Mouse (Mus musculus) midbrain, embryonic 11.5 days (tissue): ENCODE measurements around the gene Tnrc6b. TPM values are rescaled to one million over a fixed set of nuclear protein-coding genes. Genes with fewer than 3 reads are reported as not detected.

Experiments
- ATAC-seq: fragments of 200-750 bp; cut with Nextera tagmentation; 2 replicates; pipeline ENCODE4 v1.8.0; 2017; ENCODE audit warnings: moderate TSS enrichment, moderate library complexity; ENCODE audit not compliant: low FRiP score
- DNase-seq: peaks from one replicate; pipeline ENCODE4 v3.0.0; 2015; ENCODE audit warnings: low spot score; ENCODE audit errors: missing footprints
- H3K27ac ChIP-seq: fragments of 300-500 bp; sonication (generic); 2 replicates; pipeline ENCODE4 v1.5.1; 2014; ENCODE audit warnings: low read depth, low read length
- H3K27me3 ChIP-seq: fragments of 300-500 bp; sonication (generic); 2 replicates; pipeline ENCODE4 v1.6.1; 2014; ENCODE audit warnings: mild to moderate bottlenecking, low read length, moderate library complexity, mixed read lengths; ENCODE audit not compliant: control insufficient read depth, insufficient read depth
- H3K36me3 ChIP-seq: fragments of 300-500 bp; sonication (generic); 2 replicates; pipeline ENCODE4 v1.6.1; 2014; ENCODE audit warnings: mild to moderate bottlenecking, low read length, moderate library complexity, mixed read lengths; ENCODE audit not compliant: control insufficient read depth, insufficient read depth
- H3K4me1 ChIP-seq: fragments of 300-500 bp; sonication (generic); 2 replicates; pipeline ENCODE4 v1.6.1; 2014; ENCODE audit warnings: low read length; ENCODE audit not compliant: control insufficient read depth, insufficient read depth
- H3K4me2 ChIP-seq: fragments of 300-500 bp; sonication (generic); 2 replicates; pipeline ENCODE4 v1.6.1; 2014; ENCODE audit warnings: mild to moderate bottlenecking, moderate library complexity
- H3K4me3 ChIP-seq: fragments of 300-500 bp; sonication (generic); 2 replicates; pipeline ENCODE4 v1.5.1; 2014; ENCODE audit warnings: low read depth, low read length
- H3K9ac ChIP-seq: fragments of 300-500 bp; sonication (generic); 2 replicates; pipeline ENCODE4 v1.6.1; 2014; ENCODE audit warnings: low read length
- H3K9me3 ChIP-seq: fragments of 300-500 bp; sonication (generic); 2 replicates; pipeline ENCODE4 v1.6.1; 2016; ENCODE audit warnings: low read length; ENCODE audit not compliant: control insufficient read depth
- WGBS: fragments of 180-500 bp; shearing (Covaris S2); extraction: QIAGEN DNeasy Blood & Tissue Kit; methylation state at CpG from one replicate; pipeline ENCODE4 v1.1.7; 2014; 5-methylcytosine and 5-hydroxymethylcytosine counted together
- polyA plus RNA-seq: library from polyadenylated mRNA; unstranded; fragments of >200 nt; fragmentation: Nextera tagmentation; extraction: Ambion mirVana; gene quantifications from 2 replicates; pipeline ENCODE4 v1.2.1, GENCODE M21; 2014

The Tnrc6b gene
- 14.7 and 17.0 TPM in 2 replicates for polyA plus RNA-seq

- Histone ChIP-seq H3K4me3 (peak within 1 kb of the TSS; percentile 93), H3K27ac (peak within 1 kb of the TSS; percentile 75), H3K9ac (peak within 1 kb of the TSS; percentile 77), H3K4me1 (peaks cover 6% of the 10 kb centered on the region), H3K4me2 (peak within 1 kb of the TSS; percentile 96), H3K36me3 (no peaks in the 10 kb centered on the region), H3K9me3 (no peaks in the 10 kb centered on the region), H3K27me3 (no peaks in the 10 kb centered on the region)
- DNase-seq (peak; percentile 100), ATAC-seq (peak; percentile 98)
- under 1% methylated on average over 38 of the region's 39 CpGs for WGBS
These were observed at the start of gene Tnrc6b for GRCm38 (mm10) chr15:80710608-80711363. Tnrc6b (plus strand) TSS chr15:80711313.

DNA sequence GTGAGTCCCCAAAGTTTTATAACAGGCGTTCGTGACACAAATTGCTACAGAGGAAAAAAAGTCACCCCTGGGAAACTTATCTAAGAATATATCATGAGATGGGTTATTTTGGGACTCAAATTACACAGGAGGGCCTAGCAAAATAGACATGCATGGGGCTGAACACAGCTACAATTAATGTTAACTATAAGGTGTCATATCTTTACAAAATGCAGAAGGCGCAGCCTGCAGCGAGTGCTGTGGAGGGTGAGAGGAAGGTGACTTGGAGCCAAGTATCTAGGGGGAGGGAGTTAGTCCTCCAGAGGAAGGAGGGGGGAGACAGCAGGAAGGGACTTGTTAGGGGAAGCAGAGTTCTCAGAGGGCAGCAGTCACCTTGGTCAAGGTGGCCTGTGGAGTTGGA is 46.7 kb upstream of the Tnrc6b start:
- DNase-seq = no peak
- Histone ChIP-seq H3K9me3 (no peaks in the 10 kb centered on the region), H3K4me2 (no peak overlapping the region), H3K36me3 (no peaks in the 10 kb centered on the region), H3K27ac (no peak overlapping the region), H3K4me3 (no peak overlapping the region), H3K9ac (no peak overlapping the region), H3K4me1 (peaks cover under 1% of the 10 kb centered on the region), H3K27me3 (no peaks in the 10 kb centered on the region)
- ATAC-seq = no peak
- WGBS = 88% methylated on average over 4 of the region's 4 CpGs

GRCm38 (mm10) chr15:80671295-80672252 is 39.5 kb upstream of the Tnrc6b start, which contains the start of gene Fam83f:
Fam83f (plus strand) TSS chr15:80671847.
- Histone ChIP-seq H3K27me3 (peaks cover 22% of the 10 kb centered on the region), H3K9me3 (no peaks in the 10 kb centered on the region), H3K4me1 (peaks cover 5% of the 10 kb centered on the region; the same call in 1 of the 2 replicates), H3K36me3 (no peaks in the 10 kb centered on the region), H3K9ac (no peak within 1 kb of the TSS; the same call in 1 of the 2 replicates), H3K4me2 (peak within 1 kb of the TSS; percentile 58), H3K27ac (no peak within 1 kb of the TSS), H3K4me3 (peak within 1 kb of the TSS; percentile 16)
- 4% methylated on average over 85 of the region's 85 CpGs for WGBS
- ATAC-seq (peak; percentile 59), DNase-seq (peak; percentile 93)

- Histone ChIP-seq H3K4me3 (no peak overlapping the region), H3K4me2 (no peak overlapping the region), H3K27ac (no peak overlapping the region), H3K36me3 (no peaks in the 10 kb centered on the region), H3K27me3 (peaks cover 22% of the 10 kb centered on the region), H3K9ac (no peak overlapping the region), H3K4me1 (peaks cover 5% of the 10 kb centered on the region; the same call in 1 of the 2 replicates), H3K9me3 (no peaks in the 10 kb centered on the region)
- 66% methylated on average over 2 of the region's 2 CpGs for WGBS
- DNase-seq (no peak), ATAC-seq (no peak)
These were observed 38.3 kb upstream of the Tnrc6b start for GRCm38 (mm10) chr15:80672810-80673209.

DNA sequence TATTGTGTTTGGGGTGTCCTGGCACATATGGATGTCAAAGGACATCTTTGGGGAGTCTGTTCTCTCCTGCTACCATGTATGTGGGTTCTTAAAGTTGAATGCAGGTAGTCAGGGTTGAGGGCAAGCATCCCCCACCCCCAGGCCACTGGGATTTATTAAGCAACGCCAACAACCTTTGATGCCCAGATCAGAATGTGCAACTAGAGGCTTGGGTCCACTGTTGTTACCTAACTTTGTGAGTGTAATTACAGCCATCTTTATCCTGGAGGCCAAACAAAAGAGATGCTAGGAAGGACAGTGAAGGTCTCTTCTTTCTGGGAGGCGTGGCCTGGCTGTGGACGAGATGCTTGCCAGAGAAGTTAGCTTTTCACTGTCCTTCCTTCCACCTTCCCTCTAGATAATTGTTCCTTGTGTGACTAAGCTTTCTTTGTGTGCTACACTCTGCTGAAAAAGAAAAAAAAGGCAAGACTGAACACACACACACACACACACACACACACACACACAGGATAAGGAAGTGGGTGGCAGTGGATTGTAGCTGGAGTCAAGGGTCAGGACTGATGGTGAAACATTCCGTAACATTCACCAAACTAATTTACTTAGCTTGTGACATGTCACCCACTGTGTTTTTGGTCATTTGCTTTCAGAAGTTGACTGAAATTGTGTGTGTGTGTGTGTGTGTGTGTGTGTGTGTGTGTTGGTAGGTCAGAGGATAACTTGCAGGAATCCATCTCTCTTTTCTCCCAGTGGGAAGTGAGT is 37.6 kb upstream of the Tnrc6b start:
- H3K27ac ChIP-seq = no peak overlapping the region
- peaks cover 5% of the 10 kb centered on the region; the same call in 1 of the 2 replicates for H3K4me1 ChIP-seq
- no peaks in the 10 kb centered on the region for H3K9me3 ChIP-seq
- peaks cover 22% of the 10 kb centered on the region for H3K27me3 ChIP-seq
- WGBS = 73% methylated on average over 4 of the region's 4 CpGs
- no peaks in the 10 kb centered on the region for H3K36me3 ChIP-seq
- no peak for ATAC-seq
- no peak overlapping the region for H3K9ac ChIP-seq
- H3K4me3 ChIP-seq = no peak overlapping the region
- no peak for DNase-seq
- H3K4me2 ChIP-seq = no peak overlapping the region

DNA sequence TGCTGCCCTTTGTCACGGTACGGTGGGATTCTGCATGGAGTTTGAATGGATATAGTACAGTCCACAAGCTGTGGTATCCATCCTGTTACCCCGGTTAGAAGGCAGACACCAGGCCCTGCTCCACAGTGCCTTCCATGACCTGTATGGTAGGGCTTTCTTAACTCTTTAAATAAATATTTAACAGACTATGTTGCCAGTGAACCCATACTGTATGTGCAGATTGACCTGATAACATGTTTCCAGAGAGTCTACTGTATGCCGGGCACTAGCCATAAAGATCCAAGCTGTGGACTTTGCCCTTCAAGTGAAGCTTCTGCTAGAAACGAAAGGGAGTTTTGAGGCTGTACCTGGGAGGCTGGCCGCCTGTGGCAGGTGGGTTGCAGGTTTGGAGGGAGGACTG is 36.4 kb upstream of the Tnrc6b start:
- no peak for DNase-seq
- Histone ChIP-seq H3K4me1 (peaks cover 5% of the 10 kb centered on the region; the same call in 1 of the 2 replicates), H3K9ac (no peak overlapping the region), H3K27me3 (peaks cover 22% of the 10 kb centered on the region), H3K27ac (no peak overlapping the region), H3K4me3 (no peak overlapping the region), H3K9me3 (no peaks in the 10 kb centered on the region), H3K4me2 (no peak overlapping the region), H3K36me3 (no peaks in the 10 kb centered on the region)
- WGBS = 88% methylated on average over 6 of the region's 6 CpGs
- ATAC-seq = no peak

DNA sequence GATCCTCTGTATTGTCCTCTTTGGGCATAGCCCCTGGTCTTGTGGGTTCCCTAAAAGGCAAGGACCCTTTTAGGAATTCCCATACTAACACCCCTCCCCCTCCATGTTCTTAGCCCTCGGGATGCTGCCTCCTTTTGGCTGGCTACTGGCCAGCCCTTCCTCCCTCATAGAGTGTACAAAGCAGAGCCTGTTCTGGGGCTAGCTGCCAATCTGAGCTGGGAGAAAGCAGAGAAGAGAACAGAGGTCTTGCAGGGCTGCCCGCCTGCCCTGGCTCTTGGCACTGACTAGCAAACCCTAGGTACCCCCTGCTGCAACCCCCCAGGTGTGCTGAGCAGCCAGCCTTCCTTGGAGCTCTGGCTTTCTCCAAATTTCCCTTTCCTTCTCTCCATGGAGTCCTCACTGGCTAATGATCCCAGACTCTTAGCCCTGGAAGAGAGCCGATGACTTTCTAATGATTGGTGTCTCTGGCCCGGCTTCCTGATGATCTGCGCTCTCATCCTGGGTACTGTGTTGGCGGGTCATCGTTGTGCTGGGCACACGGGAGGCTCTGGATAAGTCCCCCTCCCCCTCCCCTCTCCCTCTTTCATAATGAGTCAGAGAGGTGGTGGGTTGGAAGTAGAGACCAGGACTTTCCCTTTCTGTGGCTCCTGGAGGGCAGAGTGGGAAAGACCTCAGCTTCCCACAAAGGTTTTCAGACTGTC is 31.4 kb upstream of the Tnrc6b start:
- H3K27ac ChIP-seq = no peak overlapping the region
- DNase-seq (peak; percentile 82), ATAC-seq (no peak)
- peaks cover 5% of the 10 kb centered on the region for H3K4me1 ChIP-seq
- no peaks in the 10 kb centered on the region for H3K36me3 ChIP-seq
- no peaks in the 10 kb centered on the region for H3K9me3 ChIP-seq
- no peak overlapping the region for H3K4me3 ChIP-seq
- H3K27me3 ChIP-seq = no peaks in the 10 kb centered on the region
- H3K9ac ChIP-seq = no peak overlapping the region
- H3K4me2 ChIP-seq = no peak overlapping the region
- 54% methylated on average over 8 of the region's 8 CpGs for WGBS

- no peaks in the 10 kb centered on the region for H3K27me3 ChIP-seq
- no peaks in the 10 kb centered on the region for H3K36me3 ChIP-seq
- H3K4me3 ChIP-seq = no peak overlapping the region
- 53% methylated on average over 7 of the region's 7 CpGs for WGBS
- no peak overlapping the region for H3K4me2 ChIP-seq
- no peak for ATAC-seq
- H3K27ac ChIP-seq = no peak overlapping the region
- no peaks in the 10 kb centered on the region for H3K9me3 ChIP-seq
- no peak overlapping the region for H3K9ac ChIP-seq
- DNase-seq = peak; percentile 45
- H3K4me1 ChIP-seq = peaks cover 12% of the 10 kb centered on the region
These were observed 30.6 kb upstream of the Tnrc6b start for GRCm38 (mm10) chr15:80680347-80681030.
